In the genomic region with DNA sequence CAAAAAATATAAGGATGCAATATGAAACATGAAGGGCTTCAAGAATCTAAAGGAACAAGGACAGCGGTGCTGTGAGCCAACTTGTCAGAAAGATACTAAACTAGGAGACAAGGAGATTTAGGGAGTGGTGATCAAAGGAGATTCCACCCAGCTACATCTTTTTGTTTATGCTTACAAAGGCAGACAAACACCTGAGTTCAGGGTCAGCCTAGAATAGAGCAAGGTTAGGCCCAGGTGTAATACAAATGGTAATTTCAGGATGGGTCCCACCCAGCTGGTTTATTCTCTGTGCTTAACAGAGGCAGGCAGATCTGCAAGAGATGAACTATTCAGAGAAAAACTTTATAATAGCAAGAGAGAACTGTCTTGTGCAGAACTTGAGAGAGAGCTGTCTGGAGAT, we compare ENCODE assay signal across 23 mouse cellular contexts. TPM values are rescaled to one million over a fixed set of nuclear protein-coding genes. Genes with fewer than 3 reads are reported as not detected.
"Had no signal": no experiment of that assay in that cellular context is flagged by ENCODE, and none has a peak within 500 bp of the region (broad histone marks: within the 10 kb centered on the region; RNA-seq: fewer than 3 reads in every experiment).

No protein-coding gene starts in this region.

- H3K27ac ChIP-seq: lung, embryonic 15.5 days; macrophage; midbrain, embryonic 12.5 days; midbrain, embryonic 15.5 days; neural tube, embryonic 12.5 days; stomach, embryonic 15.5 days; stomach, postnatal 0 days had no signal

- H3K4me2 ChIP-seq: lung, embryonic 15.5 days; midbrain, embryonic 12.5 days; midbrain, embryonic 15.5 days; neural tube, embryonic 12.5 days; stomach, embryonic 15.5 days had no signal

- H3K36me3 ChIP-seq: lung, embryonic 15.5 days; midbrain, embryonic 12.5 days; midbrain, embryonic 15.5 days; neural tube, embryonic 12.5 days; stomach, embryonic 15.5 days had no signal

- DNase-seq: lung, adult 2 months; lung, postnatal 14 days; lung, postnatal 36 days; right cerebral cortex, postnatal 14 days; thymus, adult 2 months; thymus, postnatal 25 days; thymus, postnatal 4 days had no signal

- H3K9me3 ChIP-seq: lung, embryonic 15.5 days; megakaryocyte, embryonic 14.5 days; midbrain, embryonic 12.5 days; midbrain, embryonic 15.5 days; neural tube, embryonic 12.5 days; stomach, embryonic 15.5 days had no signal

- H3K4me3 ChIP-seq: lung, embryonic 15.5 days; megakaryocyte, embryonic 14.5 days; midbrain, embryonic 12.5 days; midbrain, embryonic 15.5 days; neural tube, embryonic 12.5 days; stomach, embryonic 15.5 days had no signal

- ATAC-seq: lung, postnatal 0 days; midbrain, embryonic 15.5 days had no signal

- H3K9ac ChIP-seq: lung, embryonic 15.5 days; midbrain, embryonic 12.5 days; midbrain, embryonic 15.5 days; neural tube, embryonic 12.5 days; stomach, embryonic 15.5 days had no signal

- H3K27me3 ChIP-seq: stomach, embryonic 15.5 days had no signal

RNA-seq across cellular contexts. Expression of gene Acsbg2, which starts 40.9 kb away (rescaled TPM):
- total RNA-seq: megakaryocyte progenitor cell, adult 5-6 weeks; monocyte, adult 5-6 weeks; neutrophil, adult 5-6 weeks had no signal
- polyA plus RNA-seq: lung, adult 2 months; lung, embryonic 15.5 days; lung, postnatal 0 days; macrophage; midbrain, embryonic 12.5 days; midbrain, embryonic 15.5 days; midbrain, postnatal 0 days; neural tube, embryonic 12.5 days; neural tube, embryonic 14.5 days; spleen, adult 2 months; stomach, embryonic 15.5 days; urinary bladder, adult 2 months had no signal

RNA-seq across cellular contexts. Expression of gene 1700061G19Rik, which starts 41.9 kb away (rescaled TPM):
- total RNA-seq: midbrain, postnatal 0 days; monocyte, adult 5-6 weeks; neutrophil, adult 5-6 weeks had no signal
- polyA plus RNA-seq: macrophage had no signal
